Mouse (Mus musculus) frontal cortex, adult 2 months (tissue): Measurements from ENCODE around the gene Car10. TPM values are rescaled to one million over a fixed set of nuclear protein-coding genes. Genes with fewer than 3 reads are reported as not detected.

Experiments
- DNase-seq, 2 experiments: peaks; one replicate each; pipeline ENCODE4 v3.0.0; 2022; ENCODE audit warnings: low spot score in 1 of 2; ENCODE audit errors: extremely low spot score in 1 of 2
- polyA plus RNA-seq: library from polyadenylated mRNA; depleted of rRNA; stranded (reverse); fragments of >200 nt; gene quantifications from 2 replicates; pipeline ENCODE4 v1.2.3, GENCODE M21; 2012

Car10 gene
- polyA plus RNA-seq, 1 experiment: 62.4 TPM

DNA sequence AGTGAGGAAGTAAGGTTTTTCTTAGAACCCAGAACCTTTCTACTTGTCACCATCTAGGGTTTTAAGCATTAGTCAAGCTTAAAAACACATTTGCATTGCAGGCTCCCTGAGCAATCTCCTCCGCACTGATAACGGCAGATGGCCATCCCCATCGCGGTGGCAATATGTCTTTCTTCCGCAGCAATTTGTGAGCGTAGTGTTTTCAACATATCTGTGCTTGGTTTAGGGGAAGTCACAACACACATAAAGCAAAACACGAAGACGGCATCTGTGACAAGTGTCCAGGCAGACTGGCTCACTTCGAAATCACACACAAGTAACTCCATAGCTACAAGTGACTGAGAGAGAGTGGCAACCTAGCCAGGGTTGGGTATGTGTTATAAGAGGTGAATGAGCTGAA is 545.6 kb downstream of the Car10 start:
- peak in 1 of 2 experiments; percentile 10 for DNase-seq

DNA sequence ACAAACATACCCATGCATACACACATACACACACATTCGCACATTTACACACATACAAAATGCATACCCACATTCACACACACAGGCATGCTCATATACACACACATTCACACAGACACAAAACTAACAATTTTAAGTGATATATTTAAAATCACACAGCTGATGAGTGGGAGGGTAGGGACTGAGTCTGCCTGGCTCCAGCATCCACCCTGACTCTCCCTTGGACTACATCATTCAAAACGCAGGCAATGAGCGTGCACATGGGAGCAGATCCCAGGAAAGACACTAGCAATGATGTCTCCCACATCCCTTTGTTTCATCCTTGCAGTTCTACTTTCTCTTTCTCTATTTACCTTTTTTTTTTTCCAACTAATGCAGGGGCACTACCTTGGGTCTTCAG is 548.4 kb downstream of the Car10 start:
- peak in 1 of 2 experiments; percentile 16 for DNase-seq
